Mouse (Mus musculus): ENCODE data around the gene Esr1.

DNA sequence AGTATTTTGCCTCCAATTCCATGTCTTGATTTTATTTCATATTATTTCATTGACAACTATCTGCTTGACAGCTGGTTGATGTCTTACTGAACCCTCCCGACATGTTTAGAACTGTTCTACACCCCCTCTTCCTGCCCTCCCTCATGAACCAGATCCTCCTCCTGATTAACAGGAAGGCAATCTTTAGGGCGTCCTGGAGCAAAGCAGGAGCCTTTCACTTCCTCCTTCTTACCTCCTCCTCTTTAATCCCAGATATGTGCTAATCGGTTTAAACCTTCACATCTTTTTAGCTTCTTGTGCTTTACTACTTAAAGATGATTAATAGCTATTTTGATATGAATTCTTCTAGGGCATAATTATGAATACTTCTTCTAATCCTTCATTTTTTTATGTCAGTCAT is 166.6 kb downstream of the Esr1 start:
- TF ChIP-seq GATA2 (IDR thresholded peaks at IDR 0.05; ENCODE audit: borderline replicate concordance, low read depth, low read length) (no peak), CTCF (IDR thresholded peaks at IDR 0.05; ENCODE audit: low read depth, low read length) (no peak), POLR2AphosphoS5 (IDR thresholded peaks at IDR 0.05; ENCODE audit: insufficient replicate concordance, low read depth, low read length) (no peak), GATA1 (IDR thresholded peaks at IDR 0.05; ENCODE audit: borderline replicate concordance, low read length) (no peak)
